Mouse (Mus musculus) limb, embryonic 15.5 days (tissue): Measurements from ENCODE around the gene Rbm24. TPM values are rescaled to one million over a fixed set of nuclear protein-coding genes. Genes with fewer than 3 reads are reported as not detected.

Experiments used
- polyA plus RNA-seq: library from polyadenylated mRNA; unstranded; fragments of >200 nt; fragmentation: Nextera tagmentation; extraction: Ambion mirVana; gene quantifications from 2 replicates; pipeline ENCODE4 v1.2.1, GENCODE M21; 2015

The Rbm24 gene
- polyA plus RNA-seq, 1 experiment from 2014 or later = 5.0 TPM

Other genes with a start within 250 kb of the Rbm24 start
- gene Stmnd1, start 144.7 kb upstream of the Rbm24 start, polyA plus RNA-seq = 1.2 and 1.7 TPM in 2 replicates
- gene Cap2, start 83.4 kb downstream of the Rbm24 start, polyA plus RNA-seq = 18.2 and 37.5 TPM in 2 replicates